Mouse (Mus musculus): ENCODE measurements around the gene Fgf23.

DNA sequence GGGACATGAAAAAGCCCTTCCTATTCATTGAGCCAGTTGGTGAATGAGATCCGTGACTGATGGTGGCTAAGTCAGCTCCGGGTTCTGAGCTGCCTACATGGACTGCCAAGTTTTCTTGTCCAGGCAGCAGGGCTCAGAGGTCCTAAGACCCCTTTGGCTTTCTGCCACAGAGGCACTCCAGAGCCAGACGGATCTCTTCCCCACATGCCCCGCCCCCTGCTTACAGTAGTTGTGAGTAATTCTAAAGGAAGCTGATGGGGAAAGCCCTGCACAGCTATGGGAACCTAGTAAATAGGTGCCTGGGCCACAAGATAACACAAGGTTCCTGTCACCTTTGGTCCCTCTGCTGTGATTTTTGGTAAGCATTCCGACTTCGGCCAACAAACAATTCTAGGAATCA is 27.8 kb upstream of the Fgf23 start:
- TF ChIP-seq CTCF (IDR thresholded peaks at IDR 0.05; ENCODE audit: low read depth, low read length) (no peak), POLR2A (IDR thresholded peaks at IDR 0.05; ENCODE audit: borderline replicate concordance, low read depth, low read length) (no peak)
